Mouse (Mus musculus) hindbrain, postnatal 0 days (tissue): ENCODE measurements at regions not wholly inside any gene's neighbourhood (a gene's known extent, or its start where the extent isn't known, plus 50 kb on each side); places are given as distances from the start of the nearest gene placed in this dataset.
"Not testable (repeated sequence)": the region's sequence is repeated elsewhere in the genome, so short reads cannot be mapped to it uniquely, and the experiment has no call there.

Experiments
- ATAC-seq: fragments of 200-750 bp; cut with Nextera tagmentation; 2 replicates; pipeline ENCODE4 v1.8.0; 2017; ENCODE audit warnings: mild to moderate bottlenecking, moderate TSS enrichment, moderate library complexity
- DNase-seq: peaks from one replicate; pipeline ENCODE4 v3.0.0-alpha.2; 2015; ENCODE audit warnings: low spot score
- H3K27ac ChIP-seq: fragments of 300-500 bp; sonication (generic); 2 replicates; pipeline ENCODE4 v1.5.1; 2014; ENCODE audit warnings: mild to moderate bottlenecking
- H3K27me3 ChIP-seq: fragments of 300-500 bp; sonication (generic); 2 replicates; pipeline ENCODE4 v1.6.1; 2014; ENCODE audit warnings: low read length, mixed read lengths; ENCODE audit not compliant: insufficient read depth
- H3K36me3 ChIP-seq: fragments of 300-500 bp; sonication (generic); 2 replicates; pipeline ENCODE4 v1.6.1; 2014; ENCODE audit warnings: low read length, mixed read lengths; ENCODE audit not compliant: insufficient read depth
- H3K4me1 ChIP-seq: fragments of 300-500 bp; sonication (generic); 2 replicates; pipeline ENCODE4 v1.6.1; 2014; ENCODE audit warnings: antibody characterized with exemption, low read length, mixed read lengths; ENCODE audit not compliant: insufficient read depth
- H3K4me2 ChIP-seq: fragments of 300-500 bp; sonication (generic); 2 replicates; pipeline ENCODE4 v1.6.1; 2014; ENCODE audit warnings: low read depth, mild to moderate bottlenecking, low read length, moderate library complexity, mixed read lengths
- H3K4me3 ChIP-seq: fragments of 300-500 bp; sonication (generic); 2 replicates; pipeline ENCODE4 v1.5.1; 2014; ENCODE audit warnings: low read length
- H3K9ac ChIP-seq: fragments of 300-500 bp; sonication (generic); replicated peaks from 2 replicates; pipeline ENCODE4 v1.6.1; 2014; ENCODE audit warnings: mild to moderate bottlenecking, low read length, moderate library complexity, mixed read lengths
- H3K9me3 ChIP-seq: fragments of 300-500 bp; sonication (generic); 2 replicates; pipeline ENCODE4 v1.6.1; 2016; ENCODE audit warnings: low read length, mixed read lengths
- CTCF ChIP-seq: IDR thresholded peaks from 2 replicates; pipeline ENCODE4 v1.5.1; 2016; ENCODE audit warnings: antibody characterized with exemption, control low read depth, low read depth
- WGBS: fragments of 180-500 bp; shearing (Covaris S2); extraction: QIAGEN DNeasy Blood & Tissue Kit; methylation state at CpG from one replicate; pipeline ENCODE4 v1.1.7; 2014; 5-methylcytosine and 5-hydroxymethylcytosine counted together

DNA sequence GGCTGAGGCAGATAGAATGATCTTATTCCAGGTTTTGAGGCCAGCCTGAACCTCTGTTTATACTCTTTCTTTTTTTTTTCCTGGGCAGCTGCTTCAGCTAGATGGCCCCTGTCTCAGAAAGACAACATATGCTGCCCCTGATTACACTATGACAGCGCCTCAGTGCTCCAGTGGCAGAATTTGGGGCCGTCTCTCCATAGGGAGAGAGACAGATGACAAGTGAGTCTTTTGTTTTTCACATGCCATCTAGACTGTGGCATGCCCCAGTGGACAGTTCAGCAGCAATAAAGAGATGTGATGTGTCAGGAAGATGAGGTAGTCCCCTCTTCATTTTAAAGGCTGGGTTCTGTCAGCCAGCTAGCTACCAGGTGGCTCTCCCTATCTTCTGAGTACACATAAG lies 139.8 kb upstream of the 1700025G04Rik start:
- 0 out of 2 replicates have a peak, but pooled peaks have one; percentile 39 for ATAC-seq
- Histone ChIP-seq H3K4me3 (no peak overlapping the region), H3K4me2 (no peak overlapping the region), H3K4me1 (no peaks in the 10 kb centered on the region), H3K36me3 (no peaks in the 10 kb centered on the region), H3K9ac (no peak overlapping the region), H3K9me3 (no peaks in the 10 kb centered on the region), H3K27me3 (no peaks in the 10 kb centered on the region), H3K27ac (no peak overlapping the region)
- no peak for TF ChIP-seq CTCF
- WGBS = 44% methylated on average over 2 of the region's 2 CpGs
- no peak for DNase-seq

DNA sequence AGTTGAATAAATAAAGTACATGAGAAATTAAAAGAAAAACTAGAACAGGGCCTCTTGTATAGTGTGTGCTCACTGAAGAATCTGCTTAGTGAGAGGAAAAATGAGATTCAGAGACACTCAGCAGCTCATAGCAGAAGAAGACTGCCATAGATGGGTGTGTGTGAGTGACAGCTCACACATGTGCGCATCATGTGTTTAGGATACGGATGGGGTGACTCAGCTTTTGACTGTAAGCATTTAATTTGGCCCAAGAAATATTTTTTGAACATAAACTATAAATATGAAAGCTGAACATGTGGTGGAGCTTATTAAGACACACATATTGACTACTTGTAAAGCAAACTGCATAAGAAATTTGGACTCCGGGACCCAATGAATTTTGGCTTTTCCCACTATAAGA lies 136.1 kb upstream of the 1700025G04Rik start:
- 94% methylated on average over 3 of the region's 3 CpGs for WGBS
- H3K4me2 ChIP-seq = no peak overlapping the region
- no peak overlapping the region for H3K27ac ChIP-seq
- TF ChIP-seq CTCF = no peak
- no peak for ATAC-seq
- no peak overlapping the region for H3K9ac ChIP-seq
- H3K4me3 ChIP-seq = no peak overlapping the region
- no peak for DNase-seq
- H3K4me1 ChIP-seq = no peaks in the 10 kb centered on the region
- no peaks in the 10 kb centered on the region for H3K36me3 ChIP-seq
- H3K27me3 ChIP-seq = no peaks in the 10 kb centered on the region
- no peaks in the 10 kb centered on the region for H3K9me3 ChIP-seq

DNA sequence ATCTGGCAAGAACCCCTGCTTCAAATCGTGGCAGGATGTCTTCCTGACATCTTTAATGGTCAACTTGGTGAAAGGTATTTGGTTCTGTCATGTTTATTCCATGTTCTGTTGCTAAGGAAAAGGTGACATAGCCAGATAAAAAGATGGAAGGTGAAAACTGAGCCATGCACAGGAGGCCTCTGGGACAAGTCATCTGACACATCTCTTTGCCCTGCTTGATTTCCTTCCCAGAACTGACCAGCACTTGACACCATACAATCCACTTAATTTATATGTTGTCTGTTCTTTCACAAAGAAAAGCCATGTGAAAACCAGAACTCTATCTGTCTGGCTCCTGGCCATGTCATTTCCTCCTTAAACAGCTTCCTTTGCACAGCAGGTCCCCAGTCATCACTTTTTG lies 133.7 kb upstream of the 1700025G04Rik start:
- no peak for DNase-seq
- Histone ChIP-seq H3K27ac (no peak overlapping the region), H3K9ac (no peak overlapping the region), H3K36me3 (no peaks in the 10 kb centered on the region), H3K27me3 (no peaks in the 10 kb centered on the region), H3K4me2 (no peak overlapping the region), H3K4me1 (no peaks in the 10 kb centered on the region), H3K9me3 (no peaks in the 10 kb centered on the region), H3K4me3 (no peak overlapping the region)
- WGBS = 86% methylated on average over 1 of the region's 1 CpGs
- no peak for ATAC-seq
- TF ChIP-seq CTCF = no peak

DNA sequence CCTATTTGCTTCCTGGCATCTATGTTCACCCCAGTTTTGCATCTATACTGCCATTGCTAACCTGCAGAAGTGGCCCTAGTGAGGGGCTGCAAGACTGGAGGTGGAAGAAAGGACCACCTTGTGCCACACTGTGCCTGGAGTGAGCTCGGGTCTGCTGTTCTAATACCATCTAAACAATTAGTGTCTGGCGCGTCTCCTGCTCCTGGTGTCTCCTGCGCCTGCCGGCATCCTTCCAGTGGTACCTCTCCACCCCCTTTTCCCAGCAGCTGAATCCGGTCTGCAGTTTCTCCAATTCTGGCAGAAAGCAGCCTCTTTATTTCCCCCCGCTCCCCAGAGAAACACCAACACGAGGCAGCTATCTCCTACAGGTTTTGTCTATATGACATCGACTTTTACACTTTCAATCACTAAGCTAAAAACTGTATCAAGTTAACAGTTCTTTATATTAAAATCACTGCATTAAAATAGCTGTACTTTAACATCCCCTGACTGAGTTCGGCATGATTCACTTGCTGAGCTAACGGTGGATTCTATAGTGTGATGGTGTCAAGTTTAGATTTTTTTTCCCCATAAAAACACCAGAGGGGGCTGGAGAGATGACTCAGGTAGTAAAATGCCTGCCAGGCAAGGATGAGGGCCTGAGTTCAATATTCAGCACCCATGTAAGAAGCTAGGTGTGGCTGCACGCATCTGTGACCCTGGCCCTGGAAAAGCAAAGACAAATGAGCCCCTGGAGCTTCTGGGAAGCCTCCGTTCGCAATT lies 131.1 kb upstream of the 1700025G04Rik start:
- TF ChIP-seq CTCF = 0 out of 2 replicates have a peak, but pooled peaks have one; percentile 14
- no peak overlapping the region for H3K27ac ChIP-seq
- DNase-seq (no peak), ATAC-seq (no peak)
- H3K4me2 ChIP-seq = no peak overlapping the region
- no peaks in the 10 kb centered on the region for H3K36me3 ChIP-seq
- no peaks in the 10 kb centered on the region for H3K9me3 ChIP-seq
- H3K27me3 ChIP-seq = no peaks in the 10 kb centered on the region
- no peak overlapping the region for H3K9ac ChIP-seq
- 83% methylated on average over 14 of the region's 14 CpGs for WGBS
- H3K4me1 ChIP-seq = no peaks in the 10 kb centered on the region
- no peak overlapping the region for H3K4me3 ChIP-seq

DNA sequence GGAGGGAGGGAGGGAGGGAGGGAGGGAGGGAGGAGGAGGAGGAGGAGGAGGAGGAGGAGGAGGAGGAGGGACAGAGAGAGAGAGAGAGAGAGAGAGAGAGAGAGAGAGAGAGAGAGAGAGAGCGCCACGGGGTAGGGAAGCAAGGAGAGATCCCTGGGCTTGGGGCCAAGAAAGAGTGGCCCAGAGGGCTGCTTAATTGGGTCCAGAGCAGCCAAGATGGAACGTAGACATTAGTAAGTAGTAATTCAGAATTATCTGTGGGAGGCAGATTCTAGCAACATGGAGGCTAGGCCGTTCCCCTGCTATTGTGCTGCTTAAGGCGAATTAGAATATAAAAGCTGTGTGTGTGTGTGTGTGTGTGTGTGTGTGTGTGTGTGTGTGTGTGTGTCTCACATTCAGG lies 129.8 kb upstream of the 1700025G04Rik start:
- H3K27ac ChIP-seq, H3K9ac ChIP-seq, H3K4me2 ChIP-seq, ATAC-seq, H3K4me1 ChIP-seq, H3K4me3 ChIP-seq, H3K36me3 ChIP-seq, H3K9me3 ChIP-seq, H3K27me3 ChIP-seq: not testable (repeated sequence)
- peak; percentile 30 for DNase-seq
- WGBS = 48% methylated on average over 5 of the region's 5 CpGs

DNA sequence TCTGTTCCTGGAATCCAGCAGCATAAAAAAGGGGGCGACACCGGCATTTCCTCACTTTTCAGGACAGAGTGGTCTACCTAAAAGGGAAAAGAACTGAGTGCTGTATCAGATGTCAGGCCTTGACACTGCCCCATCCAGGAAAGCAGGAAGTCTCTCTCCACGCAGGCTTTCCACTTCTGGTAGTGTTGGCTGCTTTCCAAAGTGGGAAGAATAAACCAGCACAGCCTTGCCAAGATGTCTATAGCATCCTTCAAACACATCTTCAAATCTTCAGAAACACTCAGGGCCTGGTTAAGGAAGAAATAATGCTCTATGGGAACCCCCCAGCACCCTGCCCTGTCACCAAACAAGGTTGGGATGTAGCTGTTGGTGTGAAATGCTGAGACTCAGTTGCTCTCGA lies 127.5 kb upstream of the 1700025G04Rik start:
- TF ChIP-seq CTCF = no peak
- DNase-seq (peak; percentile 23), ATAC-seq (no peak)
- Histone ChIP-seq H3K27ac (no peak overlapping the region), H3K9me3 (no peaks in the 10 kb centered on the region), H3K9ac (no peak overlapping the region), H3K4me2 (no peak overlapping the region), H3K4me1 (no peaks in the 10 kb centered on the region), H3K27me3 (no peaks in the 10 kb centered on the region), H3K4me3 (no peak overlapping the region), H3K36me3 (no peaks in the 10 kb centered on the region)
- 65% methylated on average over 4 of the region's 4 CpGs for WGBS

DNA sequence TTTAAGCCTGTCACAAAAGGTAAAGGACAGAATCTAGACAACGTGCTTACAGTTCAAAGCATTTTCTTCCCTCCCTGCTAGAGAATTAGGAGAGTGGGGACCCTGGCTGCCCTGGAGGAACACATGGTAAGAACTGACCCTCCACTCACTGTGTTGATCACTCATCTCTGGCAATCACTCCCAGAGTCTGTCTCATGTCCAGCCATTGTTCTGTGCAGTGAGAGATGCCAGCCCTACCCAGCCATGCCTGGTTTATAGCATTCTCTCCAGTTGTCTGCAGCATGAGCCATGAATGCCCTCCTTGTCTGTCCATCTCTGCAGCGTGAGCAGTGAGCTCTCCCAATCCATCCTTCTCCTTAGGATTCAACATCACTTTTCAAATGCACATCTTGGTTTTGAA lies 124.5 kb upstream of the 1700025G04Rik start:
- Histone ChIP-seq H3K4me3 (no peak overlapping the region), H3K9me3 (no peaks in the 10 kb centered on the region), H3K4me1 (no peaks in the 10 kb centered on the region), H3K9ac (no peak overlapping the region), H3K27ac (no peak overlapping the region), H3K27me3 (no peaks in the 10 kb centered on the region), H3K36me3 (no peaks in the 10 kb centered on the region), H3K4me2 (no peak overlapping the region)
- ATAC-seq = no peak
- WGBS = 70% methylated on average over 2 of the region's 2 CpGs
- no peak for DNase-seq
- TF ChIP-seq CTCF = no peak
